Mouse (Mus musculus): ENCODE results near the gene Egfr.

Egfr gene

GRCm38 (mm10) chr11:16752007-16752348 is at the start of gene Egfr:
Gene Egfr, plus strand, starts transcription at chr11:16752203.
- DNase-seq = peak; percentile 10

GRCm38 (mm10) chr11:16703221-16703620 is 48.8 kb upstream of the Egfr start:
- DNase-seq = no peak

GRCm38 (mm10) chr11:16735083-16735644 is 16.8 kb upstream of the Egfr start:
- DNase-seq = no peak

DNA sequence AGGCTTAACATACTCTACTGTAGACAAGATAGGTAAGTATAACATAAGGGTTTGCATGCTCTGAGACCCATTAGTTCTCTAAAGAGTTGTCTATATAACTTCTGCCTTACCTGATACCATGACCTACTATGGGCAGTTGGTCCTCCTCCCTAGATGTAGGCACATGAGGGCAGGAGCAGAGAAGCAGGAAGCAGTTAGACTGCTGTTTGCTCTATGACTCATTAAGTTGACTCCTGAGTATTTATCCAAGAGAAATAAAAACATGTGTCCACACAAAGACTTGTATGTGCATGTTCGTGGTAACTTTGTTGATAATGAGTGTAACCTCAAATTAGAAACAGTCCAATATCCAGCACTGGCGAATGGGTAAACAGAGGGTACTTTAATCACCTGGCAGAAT is 14.7 kb upstream of the Egfr start:
- DNase-seq = no peak

DNA sequence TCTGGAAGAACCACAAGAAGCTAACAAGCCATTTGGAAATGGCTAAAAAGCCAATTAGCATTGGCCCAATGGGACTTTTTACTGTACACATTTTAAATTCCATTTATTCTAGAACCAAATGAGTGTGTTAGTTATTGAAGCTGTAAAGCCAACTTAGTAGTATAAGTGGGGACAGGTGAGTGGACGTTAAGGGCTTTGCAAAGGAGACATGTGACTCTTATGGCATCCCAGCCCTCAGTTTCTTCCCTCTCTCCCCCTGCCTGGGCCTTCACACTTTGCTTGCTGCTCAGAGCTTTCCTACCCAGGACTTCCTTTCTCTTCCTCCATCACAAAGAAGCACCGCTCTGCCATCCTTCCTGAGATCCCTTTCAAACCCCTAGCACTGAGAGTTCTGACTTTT is 13.3 kb upstream of the Egfr start:
- no peak for DNase-seq

DNA sequence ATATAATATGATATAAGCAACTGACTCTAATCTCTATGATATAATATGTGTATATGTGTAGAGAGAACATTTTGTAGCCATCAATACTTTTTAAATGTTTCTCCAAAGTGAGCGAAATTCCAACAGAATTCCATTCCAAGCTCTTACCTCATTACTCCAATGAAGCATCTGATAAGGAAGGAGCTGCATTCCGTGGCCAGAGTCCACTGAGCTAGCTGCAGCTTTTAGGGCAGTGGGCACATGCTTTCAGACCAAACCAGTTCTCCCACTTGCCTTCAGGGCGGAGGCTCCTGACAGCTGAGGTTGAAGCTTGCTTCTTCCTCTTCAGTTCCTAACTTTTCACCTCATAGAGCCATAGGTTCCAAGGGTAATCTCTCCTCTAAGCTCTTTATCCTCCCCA is 12.8 kb upstream of the Egfr start:
- no peak for DNase-seq

DNA sequence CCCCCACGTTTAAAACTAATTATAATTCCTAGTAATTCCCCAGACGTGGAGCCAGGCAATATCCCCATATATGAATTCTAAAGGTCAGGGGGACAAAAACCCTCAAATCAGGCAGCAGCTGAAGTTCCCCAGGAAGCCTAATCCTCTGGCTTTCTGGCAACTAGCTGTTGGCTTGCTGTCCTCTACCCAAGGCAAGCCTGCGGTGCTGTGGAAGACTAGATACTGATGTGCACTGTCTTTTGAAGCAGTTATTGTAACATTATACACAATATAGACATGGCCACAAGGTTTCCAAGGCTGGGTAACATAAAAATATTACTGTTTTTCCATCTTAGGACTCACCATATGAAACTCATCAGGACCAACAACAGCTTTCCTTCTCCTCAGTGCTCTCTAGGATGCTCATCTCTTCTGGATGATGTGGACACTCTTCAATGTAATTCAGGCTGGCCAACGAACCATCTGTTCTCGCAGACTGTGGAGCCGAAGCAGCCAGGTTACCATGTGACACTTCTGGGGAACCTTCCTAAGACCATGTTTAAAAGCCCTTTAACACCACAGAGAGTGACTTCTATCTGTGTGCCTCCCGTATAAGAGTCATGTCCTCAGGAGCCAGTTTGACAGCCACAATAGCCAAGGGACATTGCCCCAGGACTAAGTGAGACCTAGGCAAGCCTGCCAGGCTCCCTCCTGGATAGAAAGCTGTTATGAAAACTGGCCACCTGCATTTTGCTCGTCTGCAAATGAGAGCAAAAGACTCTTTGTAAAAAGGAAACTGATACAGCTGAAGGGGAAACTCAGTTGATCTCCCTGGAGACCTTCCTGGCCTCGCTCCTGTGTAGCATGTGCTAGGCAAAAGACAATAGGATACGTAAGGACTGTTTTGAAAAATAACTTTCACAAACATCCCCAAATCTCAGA is 11.1 kb upstream of the Egfr start:
- no peak for DNase-seq

DNA sequence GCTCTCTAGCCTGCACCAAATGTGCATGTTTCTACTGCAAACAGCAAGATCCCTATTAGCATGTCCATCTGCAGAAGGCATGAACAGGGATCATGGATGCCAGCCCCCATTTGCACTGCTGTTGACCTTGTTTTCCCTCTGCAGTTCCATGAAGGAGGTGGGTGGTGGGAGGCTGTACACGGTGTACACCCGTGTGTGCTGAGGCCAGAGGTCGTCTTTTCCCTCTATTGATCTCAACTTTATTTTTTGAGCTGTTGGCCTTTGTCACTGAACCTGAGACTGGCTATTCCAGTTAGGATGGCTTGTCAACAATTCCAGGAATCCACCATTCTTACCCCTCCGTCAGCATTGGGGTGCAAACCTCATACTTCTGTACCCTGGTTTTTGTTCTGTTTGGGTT is 9.8 kb upstream of the Egfr start:
- no peak for DNase-seq

DNA sequence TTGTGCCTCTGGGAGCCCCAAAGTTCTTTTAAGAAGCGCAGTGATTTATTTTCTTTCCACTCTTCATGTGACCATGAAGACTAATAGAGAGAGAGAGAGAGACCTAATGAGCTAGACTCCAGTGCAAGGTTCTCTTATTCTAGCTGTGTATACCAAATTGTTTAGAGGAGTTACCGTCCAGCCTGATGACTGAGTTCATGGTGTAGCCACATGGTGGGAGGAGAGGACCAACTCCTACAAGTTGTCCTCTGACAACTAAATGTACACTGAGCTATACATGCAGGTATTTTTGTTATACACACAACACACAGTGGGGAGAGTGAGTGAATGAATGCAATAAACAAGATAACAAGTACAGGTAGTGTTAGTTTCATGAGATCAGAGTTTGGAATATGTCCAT is 9.2 kb upstream of the Egfr start:
- no peak for DNase-seq

DNA sequence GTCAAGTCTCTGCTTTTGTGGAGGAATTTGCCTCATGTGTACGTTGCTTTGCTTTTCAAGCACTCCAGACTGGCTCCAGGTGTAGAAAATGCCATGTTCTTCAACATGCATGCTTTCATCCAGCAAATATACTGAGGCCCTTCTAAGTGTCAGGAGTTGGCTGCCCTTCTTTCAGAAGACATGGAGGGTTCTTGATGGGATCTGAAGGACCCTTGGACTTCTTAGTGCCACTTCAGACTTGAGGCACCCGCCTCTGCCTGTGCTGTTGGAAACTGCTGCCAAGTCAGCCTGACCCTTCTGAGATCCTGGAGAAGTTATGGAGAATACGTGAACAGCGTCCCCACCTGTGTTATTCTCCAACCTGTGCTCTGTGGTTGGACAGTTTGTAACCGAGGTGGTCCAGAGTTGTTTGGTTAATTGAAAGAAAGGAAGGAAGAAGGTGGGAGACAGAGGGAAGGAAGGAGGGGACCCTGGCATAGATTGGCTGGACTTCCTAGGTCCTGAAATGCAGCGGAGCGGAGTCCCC is 483 bp upstream of the Egfr start:
- DNase-seq = no peak

- DNase-seq = no peak
Measured at GRCm38 (mm10) chr11:16752349-16753153, 548 bp downstream of the Egfr start.

- no peak for DNase-seq
Measured at GRCm38 (mm10) chr11:16753154-16754040, 1.4 kb downstream of the Egfr start.

- no peak for DNase-seq
Measured at GRCm38 (mm10) chr11:16759930-16760329, 7.9 kb downstream of the Egfr start.

DNA sequence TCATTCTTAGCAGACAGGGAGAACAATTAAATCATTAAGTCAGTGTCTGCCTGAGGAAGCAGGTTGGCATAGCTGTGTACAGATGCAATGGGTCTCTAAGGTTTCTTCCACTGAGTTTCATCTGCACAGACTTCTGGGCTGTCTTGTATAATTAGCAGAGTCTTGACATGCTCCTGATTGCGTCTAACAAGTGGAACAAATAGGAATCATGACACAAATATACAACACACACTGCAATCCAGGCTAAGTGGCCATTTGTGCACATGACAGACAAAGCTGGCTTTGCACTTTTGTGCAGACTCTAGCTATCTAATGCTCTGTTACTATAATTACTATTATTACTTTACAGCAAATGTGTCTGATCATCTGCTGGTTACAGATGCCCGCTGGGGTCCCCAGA is 9.2 kb downstream of the Egfr start:
- no peak for DNase-seq

DNA sequence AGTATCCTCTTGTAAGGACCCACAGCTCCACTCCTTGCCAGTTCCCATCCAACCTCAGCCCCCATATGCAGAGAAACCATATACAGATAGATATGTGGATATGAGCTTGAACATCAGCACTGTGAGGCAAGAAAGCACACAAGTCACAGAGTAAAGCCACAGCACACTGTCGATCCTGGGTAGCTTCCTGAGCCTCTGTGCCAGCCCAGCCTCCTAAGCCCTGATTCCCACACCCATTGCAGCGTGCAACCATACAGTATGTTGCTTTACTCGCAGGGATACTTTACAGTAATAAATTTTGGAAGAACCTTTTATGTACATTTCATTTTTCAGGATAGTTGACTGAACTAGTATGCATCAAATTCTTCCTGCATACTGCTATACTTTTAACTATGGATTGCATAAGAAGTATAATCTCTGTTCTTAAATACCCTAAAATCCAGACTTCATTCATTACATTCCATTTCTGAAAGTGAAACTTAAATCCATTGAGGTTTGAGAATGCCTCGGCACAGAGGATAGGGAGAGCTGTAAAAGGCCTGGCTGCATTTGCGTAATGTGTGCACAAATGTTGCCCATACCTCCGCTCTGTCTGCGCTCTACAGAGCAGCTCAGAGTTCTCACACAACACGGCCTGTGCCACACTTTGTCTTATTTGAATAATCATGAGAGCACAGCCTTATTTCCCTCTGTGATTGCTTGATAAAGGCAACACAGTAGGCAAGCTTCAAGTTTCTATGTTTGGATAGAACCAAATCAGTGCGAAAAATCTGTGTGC is 14.2 kb downstream of the Egfr start:
- no peak for DNase-seq

GRCm38 (mm10) chr11:16767984-16768383 is 16.0 kb downstream of the Egfr start:
- no peak for DNase-seq

- DNase-seq = no peak
Measured at GRCm38 (mm10) chr11:16769276-16769675, 17.3 kb downstream of the Egfr start.

- DNase-seq = no peak
Measured at GRCm38 (mm10) chr11:16769709-16770303, 17.8 kb downstream of the Egfr start.

- no peak for DNase-seq
Measured at GRCm38 (mm10) chr11:16770966-16771365, 19.0 kb downstream of the Egfr start.

GRCm38 (mm10) chr11:16772717-16773116 is 20.7 kb downstream of the Egfr start:
- DNase-seq = no peak

DNA sequence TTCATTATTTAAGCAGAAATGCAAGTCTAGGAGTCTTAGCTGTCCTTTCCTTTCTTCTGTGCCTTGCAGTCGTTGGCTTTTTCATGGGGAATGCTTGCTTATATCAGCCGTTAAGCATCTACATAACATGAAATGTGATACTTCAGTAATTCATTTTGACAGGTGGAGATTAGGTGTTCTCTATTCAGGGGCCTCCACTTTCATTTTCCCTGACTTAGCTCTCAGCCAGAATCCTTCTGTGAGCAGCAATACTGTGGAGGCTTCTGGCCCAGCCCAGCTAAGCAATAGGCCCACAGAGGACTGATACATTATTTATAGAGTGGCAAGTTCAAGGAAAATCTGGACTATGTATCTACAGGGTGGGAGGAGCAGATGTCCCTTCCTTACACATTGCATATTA is 25.0 kb downstream of the Egfr start:
- DNase-seq = no peak

Data from cerebellum, adult 9-11 months (tissue).